Comparison of ENCODE assay signal across 29 mouse cellular contexts in genomic region chr3:102698127-102698526, GRCm38 (mm10). TPM values are rescaled to one million over a fixed set of nuclear protein-coding genes. Genes with fewer than 3 reads are reported as not detected.
A peak's percentile ranks its signal among the peaks of the same experiment; 100 is the strongest.
DNase-seq lines count a peak whose midpoint lies in the region; ATAC-seq lines count a peak whose summit lies in the region.
"Had no signal": no experiment of that assay in that cellular context is flagged by ENCODE, and none has a peak within 500 bp of the region (broad histone marks: within the 10 kb centered on the region; RNA-seq: fewer than 3 reads in every experiment).

No protein-coding gene starts in this region.

- no peak overlapping the region for H3K4me3 ChIP-seq in embryonic facial prominence, embryonic 14.5 days (ENCODE audit: low read depth, low read length)
- H3K4me3 ChIP-seq in embryonic facial prominence, embryonic 10.5 days, result no peak overlapping the region
- no peak overlapping the region for H3K4me3 ChIP-seq in heart, embryonic 12.5 days
- H3K4me3 ChIP-seq: embryonic facial prominence, embryonic 12.5 days; embryonic facial prominence, embryonic 15.5 days; erythroblast, embryonic 14.5 days; forebrain, embryonic 10.5 days; forebrain, embryonic 12.5 days had no signal

- no peak overlapping the region for H3K27ac ChIP-seq in embryonic facial prominence, embryonic 14.5 days (replicated peaks; ENCODE audit: low read depth, low read length)
- no peak overlapping the region for H3K27ac ChIP-seq in embryonic facial prominence, embryonic 10.5 days (replicated peaks)
- no peak overlapping the region for H3K27ac ChIP-seq in heart, embryonic 12.5 days (ENCODE audit: poor library complexity, severe bottlenecking)
- H3K27ac ChIP-seq: embryonic facial prominence, embryonic 12.5 days; embryonic facial prominence, embryonic 15.5 days; forebrain, embryonic 10.5 days; forebrain, embryonic 12.5 days had no signal

- 51% methylated on average over 2 of the region's 2 CpGs for WGBS in embryonic facial prominence, embryonic 14.5 days
- 64% methylated on average over 2 of the region's 2 CpGs for WGBS in embryonic facial prominence, embryonic 10.5 days
- WGBS in heart, embryonic 12.5 days, result 62% methylated on average over 2 of the region's 2 CpGs

- H3K4me2 ChIP-seq in embryonic facial prominence, embryonic 14.5 days (ENCODE audit: low read depth, low read length), result no peak overlapping the region
- H3K4me2 ChIP-seq in heart, embryonic 12.5 days, result no peak overlapping the region
- H3K4me2 ChIP-seq: embryonic facial prominence, embryonic 12.5 days; embryonic facial prominence, embryonic 15.5 days; forebrain, embryonic 12.5 days had no signal

- no peaks in the 10 kb centered on the region for H3K36me3 ChIP-seq in embryonic facial prominence, embryonic 14.5 days (ENCODE audit: control insufficient read depth, insufficient read depth, low read length)
- no peaks in the 10 kb centered on the region for H3K36me3 ChIP-seq in embryonic facial prominence, embryonic 10.5 days (replicated peaks)
- H3K36me3 ChIP-seq in heart, embryonic 12.5 days, result no peaks in the 10 kb centered on the region
- H3K36me3 ChIP-seq: embryonic facial prominence, embryonic 12.5 days; embryonic facial prominence, embryonic 15.5 days; forebrain, embryonic 10.5 days; forebrain, embryonic 12.5 days; G1E had no signal

- H3K9me3 ChIP-seq in embryonic facial prominence, embryonic 14.5 days (ENCODE audit: control insufficient read depth, low read length), result no peaks in the 10 kb centered on the region
- no peaks in the 10 kb centered on the region for H3K9me3 ChIP-seq in embryonic facial prominence, embryonic 10.5 days
- H3K9me3 ChIP-seq in heart, embryonic 12.5 days (replicated peaks), result no peaks in the 10 kb centered on the region
- H3K9me3 ChIP-seq: embryonic facial prominence, embryonic 12.5 days; embryonic facial prominence, embryonic 15.5 days; forebrain, embryonic 10.5 days; forebrain, embryonic 12.5 days; G1E had no signal

- no peak for DNase-seq in embryonic facial prominence, embryonic 14.5 days (ENCODE audit: low spot score)
- DNase-seq in embryonic facial prominence, embryonic 10.5 days (ENCODE audit: low spot score), result no peak
- DNase-seq in heart, postnatal 10 days, result no peak
- peak; percentile 64 for DNase-seq in brain, adult 2 months (ENCODE audit: low read depth, low spot score)
- no peak for DNase-seq in urinary bladder, adult 18-20 months (ENCODE audit: low spot score in 2 of 2)
- DNase-seq: adrenal gland, adult 8-10 months; adrenal gland, postnatal 14 days; adrenal gland, postnatal 36 days; B cell, adult 2 months; cerebellum, adult 11 months; cerebellum, adult 18-20 months; cerebellum, adult 8-10 months; cerebellum, adult 9-11 months; cerebellum, postnatal 14 days; cerebellum, postnatal 36 days; embryo, embryonic 11 days had no signal

- no peak overlapping the region for H3K9ac ChIP-seq in embryonic facial prominence, embryonic 14.5 days (ENCODE audit: low read depth, low read length)
- H3K9ac ChIP-seq in heart, embryonic 12.5 days, result no peak overlapping the region
- H3K9ac ChIP-seq: embryonic facial prominence, embryonic 12.5 days; embryonic facial prominence, embryonic 15.5 days; forebrain, embryonic 12.5 days had no signal

- no peaks in the 10 kb centered on the region for H3K27me3 ChIP-seq in embryonic facial prominence, embryonic 14.5 days (replicated peaks; ENCODE audit: control insufficient read depth, insufficient read depth, low read length)
- no peaks in the 10 kb centered on the region for H3K27me3 ChIP-seq in embryonic facial prominence, embryonic 10.5 days (replicated peaks; ENCODE audit: low read depth, poor library complexity, severe bottlenecking)
- 0 out of 2 replicates have a peak, but pooled peaks cover 7% of the 10 kb centered on the region for H3K27me3 ChIP-seq in heart, embryonic 12.5 days (replicated peaks)
- H3K27me3 ChIP-seq: CH12.LX; embryonic facial prominence, embryonic 12.5 days; embryonic facial prominence, embryonic 15.5 days; forebrain, embryonic 12.5 days; Patski had no signal

- H3K4me1 ChIP-seq in embryonic facial prominence, embryonic 14.5 days (ENCODE audit: control insufficient read depth, insufficient read depth, low read length), result peaks cover 10% of the 10 kb centered on the region; the same call in 1 of the 2 replicates
- H3K4me1 ChIP-seq in embryonic facial prominence, embryonic 10.5 days, result peaks cover 10% of the 10 kb centered on the region
- H3K4me1 ChIP-seq in heart, embryonic 12.5 days (replicated peaks), result 0 out of 2 replicates have a peak, but pooled peaks cover 3% of the 10 kb centered on the region
- H3K4me1 ChIP-seq: forebrain, embryonic 10.5 days; forebrain, embryonic 12.5 days had no signal

- 0 out of 2 replicates have a peak, but pooled peaks have one; percentile 22 for ATAC-seq in embryonic facial prominence, embryonic 14.5 days (ENCODE audit: low read depth)
- 0 out of 2 replicates have a peak, but pooled peaks have one; percentile 20 for ATAC-seq in heart, embryonic 12.5 days (ENCODE audit: insufficient number of reproducible peaks, low FRiP score)
- ATAC-seq: activated CD4-positive, CD25-positive, alpha-beta regulatory T cell, adult 4 months; CD4-positive, CD25-positive, alpha-beta regulatory T cell, adult 4 months; forebrain, embryonic 14.5 days; forebrain, embryonic 16.5 days; Patski had no signal

- intact Hi-C loops in heart, postnatal 10 days (cut with DNase I), result loop anchor here (10.0 kb wide), 1 partner anchor 613 kb away; the partner anchor contains the start of gene Casq2

RNA-seq across cellular contexts. Expression of gene Tspan2, which starts 36.2 kb away (rescaled TPM):
- polyA plus RNA-seq in embryonic facial prominence, embryonic 14.5 days (2014; fragmentation: Nextera tagmentation; extraction: Ambion mirVana), result 8.4 and 10.1 TPM in 2 replicates
- 7.4 and 7.6 TPM in 2 replicates for polyA plus RNA-seq in embryonic facial prominence, embryonic 10.5 days (2016; fragmentation: Nextera tagmentation; extraction: Ambion mirVana)
- polyA plus RNA-seq in heart, embryonic 12.5 days (2016; fragmentation: Nextera tagmentation; extraction: Ambion mirVana), result 36.0 and 37.0 TPM in 2 replicates
- 10 to 100 TPM; 30.9 to 31.9 TPM for total RNA-seq in heart, postnatal 10 days (2021)
- polyA plus RNA-seq: erythroblast, embryonic 14.5 days; G1E had no signal
